Mouse (Mus musculus): ENCODE data around the gene Cdkl4.

Cdkl4 gene

DNA sequence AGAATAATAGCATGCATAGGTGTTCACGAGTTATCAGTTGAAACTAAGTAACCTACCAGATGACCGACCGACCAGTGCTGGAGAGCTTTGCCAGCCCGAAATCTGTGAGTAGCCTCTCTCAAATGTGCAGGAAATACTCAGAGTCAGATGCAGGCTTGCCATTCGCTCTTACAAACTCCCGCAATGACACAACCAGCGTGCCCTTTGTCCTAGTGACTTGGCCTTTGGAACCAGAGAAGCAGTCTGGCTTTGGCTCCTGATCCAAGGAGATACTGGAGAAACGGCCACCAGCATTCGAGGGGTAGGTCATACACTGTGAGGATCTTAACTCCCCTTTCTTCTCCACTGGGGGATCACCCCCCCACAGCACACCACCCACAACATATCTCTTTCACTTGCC, 61.7 kb downstream of the Cdkl4 start:
- DNase-seq (ENCODE audit: low spot score in 2 of 2) = no peak

DNA sequence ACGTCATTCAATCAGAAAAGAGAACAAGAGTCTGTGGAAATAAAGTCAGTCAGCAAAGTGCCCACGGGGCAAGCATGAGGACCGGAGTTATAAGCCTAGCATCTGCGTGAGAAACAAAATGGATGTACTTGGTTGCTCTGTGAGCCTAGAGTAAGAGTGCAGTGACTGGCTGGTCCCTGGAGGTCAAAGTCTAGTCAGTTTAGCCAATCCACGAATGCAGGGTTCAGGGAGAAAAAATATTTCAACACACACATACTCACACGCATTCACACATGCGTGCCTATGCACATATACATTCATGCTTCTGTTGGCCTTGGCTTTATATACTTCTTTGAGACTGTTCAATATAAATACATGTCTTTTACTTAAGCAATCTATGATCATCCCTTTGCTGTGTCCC, 62.1 kb downstream of the Cdkl4 start:
- no peak for DNase-seq (ENCODE audit: low spot score in 2 of 2)

DNA sequence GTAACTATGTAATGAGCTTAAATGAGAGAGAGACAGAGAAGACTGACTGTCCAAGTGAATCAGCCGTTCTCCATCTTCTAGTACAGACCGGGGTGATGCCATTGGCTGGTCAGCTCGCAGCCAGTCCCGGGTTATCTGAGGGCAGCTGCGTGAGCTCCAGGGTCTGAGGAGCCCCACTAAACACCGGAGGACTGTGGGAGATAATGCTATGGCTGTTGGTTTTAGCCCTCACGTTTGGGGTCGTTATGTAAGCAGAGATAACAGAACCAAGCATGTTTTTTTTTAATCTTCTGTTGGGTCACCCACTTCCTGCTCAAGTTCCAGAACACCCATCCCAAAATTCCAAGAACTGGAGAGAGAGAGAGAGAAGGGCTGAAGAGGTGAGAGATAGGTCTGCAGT, 63.8 kb downstream of the Cdkl4 start:
- DNase-seq (ENCODE audit: low spot score in 2 of 2) = no peak

DNA sequence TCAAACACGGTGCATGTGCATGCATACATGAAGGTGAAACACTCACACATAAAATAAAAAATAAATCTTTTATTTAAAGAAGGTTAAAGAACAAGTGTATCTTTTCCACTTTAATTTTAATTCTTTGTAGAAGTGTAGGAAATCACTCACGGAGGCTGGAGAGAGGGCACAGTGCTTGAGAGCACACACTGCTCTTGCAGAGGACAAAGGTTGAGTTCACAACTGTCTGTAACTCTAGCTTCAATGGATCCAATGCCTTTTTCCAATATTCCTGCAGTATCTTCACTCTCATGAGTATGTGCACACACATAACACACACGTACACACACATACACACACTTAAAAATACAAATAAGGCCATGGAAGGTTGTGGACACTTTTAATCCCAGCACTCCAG, 67.2 kb downstream of the Cdkl4 start:
- no peak for DNase-seq (ENCODE audit: low spot score in 2 of 2)

DNA sequence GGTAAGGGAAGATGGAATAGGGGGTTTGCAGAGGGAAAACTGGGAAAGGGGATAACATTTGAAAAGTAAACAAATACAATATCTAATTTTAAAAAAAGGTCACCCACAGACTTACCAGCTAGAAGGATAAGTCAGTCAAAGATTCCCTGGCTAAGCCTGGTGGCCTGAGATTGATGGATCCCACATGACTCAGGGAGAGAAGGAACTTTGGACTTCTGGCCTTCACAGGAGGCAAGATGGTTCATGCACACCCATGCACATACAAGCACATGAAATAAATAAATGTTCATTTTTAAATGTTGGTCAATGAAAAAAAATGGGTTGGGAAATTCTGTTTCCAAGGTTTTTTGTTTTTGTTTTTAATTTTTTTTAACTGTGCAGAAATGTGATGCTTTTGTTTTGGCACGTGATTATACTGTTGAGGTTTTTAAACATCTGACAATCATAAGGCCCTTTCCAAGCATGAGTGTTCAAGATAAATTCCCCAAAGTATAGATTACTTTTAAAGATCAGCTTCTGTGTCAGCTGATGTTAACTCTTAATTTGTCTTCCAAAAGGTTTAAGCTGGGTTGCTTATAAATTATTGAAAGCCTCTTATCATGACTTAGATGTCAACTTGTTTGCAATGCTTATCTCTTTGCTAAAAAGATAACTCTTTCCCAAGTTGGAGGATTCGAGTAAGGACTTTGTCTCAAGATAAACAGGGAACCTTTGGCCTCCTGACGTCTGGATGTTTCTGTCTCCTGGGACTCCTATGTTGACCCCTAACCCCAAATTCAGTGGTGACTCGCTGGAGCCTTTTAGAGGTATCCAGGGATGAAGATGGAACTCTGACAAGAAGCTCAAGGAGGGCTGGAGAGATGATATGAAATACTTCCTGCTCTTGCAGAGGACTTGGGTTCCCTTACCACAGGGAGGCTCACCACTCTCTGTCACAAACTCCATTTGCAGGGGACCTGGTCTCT, 67.8 kb downstream of the Cdkl4 start:
- no peak for DNase-seq (ENCODE audit: low spot score in 2 of 2)

DNA sequence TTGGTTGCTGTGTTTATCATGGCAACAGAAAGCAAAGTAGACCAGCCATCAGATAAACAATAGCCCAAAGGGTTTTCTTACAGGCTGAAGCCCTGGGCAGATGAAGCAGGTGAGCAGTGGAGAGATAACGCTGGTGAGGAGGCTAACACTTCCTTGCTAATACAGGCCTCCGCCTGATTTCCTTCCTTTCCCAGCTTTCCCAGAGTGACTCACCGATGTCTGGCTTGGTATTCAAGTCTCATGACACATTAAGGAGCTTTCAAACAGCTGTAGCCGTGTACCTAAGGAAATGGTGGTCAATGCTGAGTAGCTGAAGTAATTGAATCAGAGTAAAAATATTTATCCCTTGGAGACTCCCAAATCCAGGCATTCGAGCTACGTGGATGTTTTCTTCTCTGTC, 71.8 kb downstream of the Cdkl4 start:
- no peak for DNase-seq (ENCODE audit: low spot score in 2 of 2)

DNA sequence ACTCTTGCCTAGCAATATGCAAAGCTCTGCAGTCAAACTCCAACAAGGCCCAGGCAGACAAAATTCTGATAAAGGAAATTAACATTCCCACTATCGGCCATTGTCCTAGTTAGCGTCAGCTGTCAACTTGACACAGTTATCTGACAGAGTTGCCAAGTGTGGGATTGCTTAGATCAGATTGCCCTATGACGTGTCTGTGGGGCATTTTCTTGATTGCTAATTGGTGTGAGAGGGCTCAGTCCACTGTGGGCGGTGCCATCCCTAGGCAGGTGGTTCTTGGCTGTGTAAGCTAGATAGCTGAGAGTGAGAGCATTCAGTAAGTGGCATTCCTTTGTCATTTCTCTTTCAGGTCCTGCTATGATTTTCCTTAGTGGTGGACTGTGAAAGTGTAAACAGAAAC, 72.3 kb downstream of the Cdkl4 start:
- DNase-seq (ENCODE audit: low spot score in 2 of 2) = no peak

DNA sequence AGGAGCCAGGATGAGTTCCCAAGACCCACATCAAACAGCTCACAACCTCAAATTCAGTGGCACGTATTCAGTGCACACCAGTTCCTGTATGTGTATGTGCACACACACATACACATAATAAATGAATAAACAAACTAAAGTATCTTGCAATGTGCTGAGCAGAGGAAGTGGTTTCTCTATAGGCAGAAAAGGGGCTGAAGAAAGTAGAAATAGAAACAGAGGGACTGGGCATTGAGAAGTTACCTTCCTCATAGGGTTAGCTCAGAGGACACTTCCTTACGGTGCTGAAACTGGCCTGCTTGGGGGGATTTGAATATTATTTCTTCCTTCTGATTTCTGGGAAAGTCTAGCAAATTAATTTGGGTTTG, 75.8 kb downstream of the Cdkl4 start:
- no peak for DNase-seq (ENCODE audit: low spot score in 2 of 2)

DNA sequence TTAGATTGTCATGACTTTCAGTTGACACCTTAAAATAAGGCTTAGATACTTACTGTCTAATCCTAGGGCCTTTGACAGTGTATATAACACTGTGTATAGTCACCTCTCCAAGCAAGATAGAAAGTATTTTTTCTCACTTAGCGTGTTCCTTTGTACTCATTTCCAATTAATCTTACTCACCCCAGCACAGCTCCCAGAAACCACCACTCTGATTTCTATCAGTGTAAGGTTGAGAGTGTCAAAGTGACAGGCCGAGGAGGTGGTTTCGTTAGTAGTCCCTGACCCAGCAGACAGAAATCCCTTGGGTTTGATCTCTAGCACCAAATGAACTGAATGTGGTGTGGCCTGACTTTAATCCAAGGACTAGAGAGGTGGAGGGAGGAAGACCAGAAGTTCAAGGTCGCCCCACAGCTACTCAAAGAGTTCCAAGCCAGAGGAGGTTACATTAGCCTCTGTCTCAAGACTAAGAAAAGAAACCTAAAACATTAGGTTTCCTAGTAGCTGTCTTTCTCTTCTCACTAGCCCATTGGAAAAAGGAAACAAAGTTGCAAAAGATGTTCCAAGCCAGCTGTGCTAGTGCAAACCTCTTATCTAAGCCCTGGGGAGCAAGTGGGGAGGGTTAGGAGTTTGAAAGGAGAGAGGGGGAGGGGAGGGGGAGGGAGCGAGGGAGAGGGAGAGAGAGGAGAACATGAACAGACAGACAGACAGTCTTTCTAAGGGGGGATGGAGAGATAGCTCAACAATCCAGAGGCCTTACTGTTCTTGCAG, 76.4 kb downstream of the Cdkl4 start:
- DNase-seq (ENCODE audit: low spot score in 2 of 2) = no peak

DNA sequence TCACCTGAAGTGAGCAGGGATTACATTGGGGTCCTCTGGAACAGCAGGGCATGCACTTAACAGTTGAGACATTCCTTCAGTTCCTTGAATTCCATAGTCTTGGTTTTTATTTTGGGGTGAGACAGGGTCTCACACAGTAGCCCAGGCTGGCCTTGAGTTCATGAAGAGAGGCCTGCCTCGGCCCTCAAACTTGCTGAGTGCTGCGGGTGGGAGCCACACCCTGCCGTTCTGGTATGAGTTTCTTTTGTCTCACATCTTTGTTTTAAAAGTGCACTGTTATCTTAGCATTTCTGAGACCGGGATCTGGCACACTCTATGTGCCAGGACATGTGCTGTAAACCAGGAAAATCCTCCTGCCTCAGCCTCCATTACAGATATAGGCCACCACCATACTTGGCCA, 77.6 kb downstream of the Cdkl4 start:
- no peak for DNase-seq (ENCODE audit: low spot score in 2 of 2)

DNA sequence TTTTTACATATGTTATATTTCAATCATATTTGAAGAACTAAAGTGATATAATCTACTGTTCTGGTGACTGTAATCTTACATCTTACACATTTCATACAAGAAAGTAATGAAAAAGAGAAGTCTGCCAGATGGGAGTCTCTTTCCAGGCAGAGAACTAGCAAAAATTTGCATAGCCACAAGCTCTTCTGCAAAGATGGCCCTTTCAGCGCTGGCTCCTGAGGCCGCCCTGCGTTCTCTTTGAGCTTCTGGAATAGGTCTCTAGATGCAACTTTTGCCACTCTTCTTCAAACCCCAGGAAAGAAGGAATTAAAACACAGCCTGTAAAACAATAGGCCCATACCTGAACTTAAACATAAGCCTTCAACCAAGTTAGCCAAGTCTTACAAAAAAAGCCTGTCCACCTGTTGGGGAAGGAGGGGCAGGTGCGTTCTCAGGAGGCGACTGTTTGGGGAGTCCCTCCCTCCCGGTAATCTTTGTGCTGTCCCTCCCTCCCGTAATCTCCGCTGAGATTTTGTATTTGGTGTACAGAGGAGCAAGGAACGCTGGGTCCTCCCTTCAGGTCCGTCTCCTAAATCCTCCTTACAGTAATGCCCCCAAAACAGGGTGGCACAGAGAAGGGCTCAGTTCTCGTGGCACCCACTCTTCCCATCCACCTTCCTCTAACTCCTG, 78.9 kb downstream of the Cdkl4 start:
- no peak for DNase-seq (ENCODE audit: low spot score in 2 of 2)

DNA sequence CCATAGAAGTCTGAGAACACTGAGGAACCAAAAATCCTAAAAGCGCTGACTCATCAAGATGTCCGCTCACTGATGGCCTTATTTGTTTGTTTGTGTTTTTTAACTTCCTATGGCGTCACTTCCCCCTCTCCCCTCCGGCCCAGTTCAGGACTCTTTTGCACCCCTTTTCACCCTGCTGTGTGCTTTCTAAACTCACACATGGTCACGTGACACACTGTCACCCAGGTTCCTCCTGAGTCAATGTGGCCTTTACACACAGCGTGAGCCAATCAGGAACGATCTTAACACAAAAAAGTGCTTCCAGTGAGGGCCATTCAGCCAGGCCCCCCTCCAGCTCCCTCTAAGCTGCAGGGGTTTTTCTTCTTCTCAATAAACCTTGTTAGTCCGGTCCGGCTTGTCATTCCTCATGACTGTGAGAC, 80.4 kb downstream of the Cdkl4 start:
- DNase-seq (ENCODE audit: low spot score in 2 of 2) = no peak

DNA sequence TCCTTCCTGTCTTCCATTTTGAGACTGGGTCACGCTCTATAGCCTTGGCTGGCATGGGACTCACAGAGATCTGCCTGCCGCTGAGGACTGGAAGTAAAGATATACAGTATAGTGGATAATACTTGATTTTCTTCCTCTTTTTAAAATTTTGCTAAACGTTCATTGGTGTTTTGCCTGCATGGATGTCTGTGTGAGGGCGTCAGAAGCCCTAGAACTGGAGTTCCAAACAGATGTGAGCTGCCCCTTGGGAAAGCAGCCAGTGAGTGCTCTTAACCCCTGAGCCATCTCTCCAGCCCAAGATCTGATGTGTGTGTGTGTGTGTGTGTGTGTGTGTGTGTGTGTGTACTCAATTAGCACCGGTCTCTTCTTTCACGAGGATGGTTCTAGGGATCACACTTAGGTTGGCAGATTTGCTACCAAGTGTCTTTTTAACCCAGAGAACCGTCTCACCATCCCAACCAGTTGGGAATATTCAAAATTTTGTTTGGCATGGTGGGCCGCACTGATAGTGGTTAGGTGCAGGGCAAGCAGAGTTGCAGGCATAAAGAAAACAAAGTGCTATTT, 80.9 kb downstream of the Cdkl4 start:
- DNase-seq (ENCODE audit: low spot score in 2 of 2) = no peak

DNA sequence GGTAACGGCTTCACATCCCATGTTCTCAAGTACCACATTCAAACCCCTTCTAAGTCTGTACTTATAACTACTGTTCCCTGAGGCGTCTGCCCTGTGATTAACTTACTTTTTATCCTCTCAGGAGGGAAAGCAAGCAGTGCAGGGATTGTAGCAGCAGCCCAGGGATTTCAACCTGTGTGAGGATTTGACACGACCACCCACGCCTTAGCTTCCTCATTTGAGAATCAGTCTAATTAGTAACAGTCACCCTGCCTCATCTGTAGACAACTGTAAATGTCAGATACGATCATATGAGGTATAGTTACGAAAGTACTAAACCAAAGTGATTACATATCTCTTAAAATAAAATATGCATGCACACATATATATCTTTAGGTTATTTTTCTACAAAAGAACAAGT, 81.4 kb downstream of the Cdkl4 start:
- DNase-seq (ENCODE audit: low spot score in 2 of 2) = no peak

DNA sequence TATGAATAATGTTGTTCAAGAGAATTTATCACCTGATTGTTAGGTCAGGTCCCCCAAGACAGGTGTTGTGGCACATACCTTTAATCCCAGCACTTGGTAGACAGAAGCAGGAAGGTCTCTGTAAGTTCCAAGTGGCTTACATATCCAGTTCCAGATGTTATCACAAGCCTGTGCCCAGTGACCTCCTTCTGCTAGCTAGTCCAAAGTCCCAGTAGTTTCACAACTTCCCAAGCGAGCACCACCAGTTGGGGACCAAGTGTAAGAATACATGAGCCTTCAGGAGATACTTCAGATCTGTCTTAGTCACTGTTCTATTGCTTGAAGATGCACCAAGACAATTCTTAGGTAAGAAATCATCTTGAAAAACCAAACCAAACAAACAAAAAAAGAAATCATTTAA, 83.7 kb downstream of the Cdkl4 start:
- DNase-seq (ENCODE audit: low spot score in 2 of 2) = no peak

DNA sequence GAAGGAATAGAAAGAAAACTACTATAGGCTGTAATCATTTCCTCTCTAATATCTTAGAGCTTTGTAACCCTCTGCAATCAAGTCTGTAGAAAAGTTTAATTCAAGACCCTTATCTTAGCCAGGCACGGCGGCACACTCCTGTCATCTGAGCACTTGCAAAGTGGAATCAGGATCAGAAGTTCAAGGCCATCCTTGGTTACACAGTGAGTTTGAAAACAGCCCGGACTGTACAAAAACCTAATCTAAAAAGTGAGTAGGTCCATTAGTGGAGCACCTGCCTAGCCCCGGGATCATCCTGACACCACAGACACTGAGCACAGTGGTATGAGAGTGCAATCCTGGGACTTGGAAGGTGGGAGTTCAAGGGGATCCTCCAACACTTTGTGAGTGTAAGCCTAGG, 84.8 kb downstream of the Cdkl4 start:
- no peak for DNase-seq (ENCODE audit: low spot score in 2 of 2)

DNA sequence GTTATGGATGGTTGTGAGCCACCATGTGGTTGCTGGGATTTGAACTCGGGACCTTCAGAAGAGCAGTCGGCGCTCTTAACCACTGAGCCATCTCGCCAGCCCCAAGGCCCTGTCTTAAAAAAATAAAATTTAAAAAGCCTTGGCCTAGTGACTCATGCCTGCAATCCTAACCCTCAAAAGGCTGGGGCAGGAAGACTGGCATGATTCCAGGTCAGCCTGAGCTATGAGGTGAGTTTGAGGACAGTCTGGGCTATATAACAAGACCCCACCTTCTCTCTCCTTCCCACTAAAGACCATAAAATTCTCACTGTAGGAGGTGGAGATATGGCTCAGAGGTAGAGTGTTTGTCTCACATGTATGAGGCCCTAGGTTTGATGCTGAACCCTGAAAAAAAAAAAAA, 85.3 kb downstream of the Cdkl4 start:
- DNase-seq (ENCODE audit: low spot score in 2 of 2) = no peak

DNA sequence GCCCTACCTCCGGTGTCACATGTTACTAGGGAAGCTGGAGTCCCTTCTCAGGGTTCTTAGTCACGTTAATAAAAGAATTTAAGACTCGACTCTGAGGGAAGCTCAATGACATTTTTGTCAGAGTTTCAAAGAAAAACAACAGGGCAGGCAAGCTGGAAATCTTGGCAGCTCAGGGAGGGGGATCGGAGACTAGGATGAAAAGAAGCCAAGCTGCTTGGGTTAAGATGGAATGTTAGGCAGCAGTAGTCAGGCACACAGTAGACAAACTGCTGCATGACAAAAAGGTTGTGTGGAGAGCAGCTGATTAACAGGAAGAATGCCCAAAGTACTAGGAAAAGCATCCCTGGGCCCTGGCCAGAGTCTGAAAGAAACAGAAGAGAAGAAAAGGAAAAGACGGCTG, 87.4 kb downstream of the Cdkl4 start:
- DNase-seq (ENCODE audit: low spot score in 2 of 2) = no peak

DNA sequence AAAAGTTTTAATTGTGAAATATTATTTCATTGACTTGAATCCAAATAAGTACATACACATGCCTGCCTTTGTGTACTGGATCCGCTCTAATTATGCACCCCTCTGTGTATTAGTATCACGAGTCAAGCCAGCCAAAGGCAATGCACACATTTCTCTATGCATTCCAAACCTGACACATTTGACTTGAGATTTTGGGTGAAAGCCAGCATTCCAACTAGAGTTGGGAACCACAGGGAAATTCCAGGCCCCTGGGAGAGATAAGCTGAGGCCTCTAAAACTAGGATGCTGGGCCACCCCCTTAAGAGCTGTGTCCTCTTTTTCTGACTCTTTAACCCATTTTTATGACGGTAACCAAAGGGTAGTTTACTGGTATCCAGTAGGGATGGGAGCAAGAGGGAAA, 88.7 kb downstream of the Cdkl4 start:
- DNase-seq (ENCODE audit: low spot score in 2 of 2) = no peak

DNA sequence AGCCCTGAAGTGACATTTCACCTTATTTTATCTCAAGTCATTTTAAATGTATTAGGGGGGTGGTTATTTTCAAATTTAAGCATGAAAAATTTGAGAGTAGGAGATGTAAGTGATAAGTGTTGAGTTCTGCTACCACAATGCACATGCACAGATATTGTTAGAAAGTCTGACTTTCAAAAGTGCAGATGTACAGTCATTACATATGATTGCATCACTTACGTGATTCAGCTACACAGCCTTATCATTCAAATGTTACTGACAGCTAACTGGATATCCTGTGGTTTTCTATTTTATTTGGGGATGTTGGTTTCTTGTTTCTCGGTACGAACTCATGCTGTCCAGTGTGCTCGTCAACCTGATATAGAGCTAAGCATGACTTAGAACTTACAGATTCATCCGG, 92.5 kb downstream of the Cdkl4 start:
- no peak for DNase-seq (ENCODE audit: low spot score in 2 of 2)

DNA sequence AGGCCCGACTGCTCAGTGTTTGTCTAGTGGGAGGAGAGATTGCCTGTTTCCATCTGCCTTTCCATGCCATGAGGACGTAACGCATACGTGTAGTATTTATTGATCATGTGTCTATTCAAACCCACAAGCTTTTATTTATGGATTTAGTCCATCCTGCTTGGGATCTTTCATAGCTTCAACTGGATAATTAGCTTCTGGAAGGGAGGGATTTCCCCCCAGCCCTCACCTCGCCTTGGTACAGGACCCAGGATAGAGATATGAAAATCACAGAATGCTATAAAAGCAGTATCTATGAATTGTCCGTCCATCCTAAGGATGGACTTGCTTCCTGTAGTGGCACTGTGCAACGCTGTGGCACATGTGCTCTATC, 96.8 kb downstream of the Cdkl4 start:
- no peak for DNase-seq (ENCODE audit: low spot score in 2 of 2)

Measured in right cerebral cortex, postnatal 10 days (tissue).